Comparison of ENCODE assay signal across 27 mouse cellular contexts in the genomic region with DNA sequence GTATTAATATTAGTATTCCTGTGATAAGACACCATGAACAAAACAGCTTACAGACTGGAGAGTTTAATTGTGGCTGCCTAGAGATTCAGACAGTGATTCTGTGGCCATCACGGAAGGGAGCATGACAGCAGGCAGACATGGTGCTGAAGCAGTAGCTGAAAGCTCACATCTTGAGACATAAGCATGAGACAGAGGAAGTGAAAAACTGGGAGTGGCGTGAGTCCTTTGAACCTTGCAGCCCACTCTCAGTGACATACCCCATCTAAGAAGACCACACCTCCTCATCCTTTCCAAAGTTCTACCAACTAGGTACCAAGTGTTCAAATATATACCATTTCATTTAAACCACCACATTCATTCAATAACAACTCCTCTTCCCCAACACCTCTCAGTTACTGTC.
"Had no signal": no experiment of that assay in that cellular context is flagged by ENCODE, and none has a peak within 500 bp of the region (broad histone marks: within the 10 kb centered on the region; RNA-seq: fewer than 3 reads in every experiment).

No protein-coding gene starts in this region.

- H3K27me3 ChIP-seq: embryonic facial prominence, embryonic 12.5 days; embryonic facial prominence, embryonic 15.5 days; forebrain, embryonic 13.5 days; forebrain, embryonic 15.5 days had no signal

- H3K9me3 ChIP-seq: embryonic facial prominence, embryonic 10.5 days; embryonic facial prominence, embryonic 12.5 days; embryonic facial prominence, embryonic 13.5 days; embryonic facial prominence, embryonic 15.5 days; forebrain, embryonic 10.5 days; forebrain, embryonic 12.5 days; forebrain, embryonic 13.5 days; forebrain, embryonic 15.5 days had no signal

- DNase-seq: cerebellum, adult 9-10 months; cerebellum, adult 9-11 months; cerebellum, postnatal 10 days; cerebellum, postnatal 14 days; cerebellum, postnatal 25 days; cerebellum, postnatal 36 days; embryo, embryonic 11 days; forebrain, postnatal 0 days; gastrocnemius, adult 2 months; gastrocnemius, postnatal 10 days; gastrocnemius, postnatal 14 days; gastrocnemius, postnatal 25 days; gastrocnemius, postnatal 36 days; heart, adult 11 months; heart, adult 18-20 months; heart, adult 2 months had no signal

- H3K9ac ChIP-seq: embryonic facial prominence, embryonic 12.5 days; embryonic facial prominence, embryonic 13.5 days; embryonic facial prominence, embryonic 15.5 days; forebrain, embryonic 12.5 days; forebrain, embryonic 13.5 days; forebrain, embryonic 15.5 days; forebrain, postnatal 0 days had no signal

- H3K27ac ChIP-seq: embryonic facial prominence, embryonic 10.5 days; embryonic facial prominence, embryonic 12.5 days; embryonic facial prominence, embryonic 13.5 days; embryonic facial prominence, embryonic 15.5 days; forebrain, embryonic 10.5 days; forebrain, embryonic 12.5 days; forebrain, embryonic 13.5 days; forebrain, embryonic 15.5 days; gastrocnemius, adult 2 months; heart, adult 2 months had no signal

- ATAC-seq: forebrain, embryonic 13.5 days; forebrain, embryonic 14.5 days; forebrain, embryonic 15.5 days; forebrain, embryonic 16.5 days; forebrain, postnatal 0 days had no signal

- H3K4me3 ChIP-seq: embryonic facial prominence, embryonic 10.5 days; embryonic facial prominence, embryonic 12.5 days; embryonic facial prominence, embryonic 13.5 days; embryonic facial prominence, embryonic 15.5 days; erythroblast, embryonic 14.5 days; forebrain, embryonic 10.5 days; forebrain, embryonic 12.5 days; forebrain, embryonic 13.5 days; forebrain, embryonic 15.5 days; gastrocnemius, adult 2 months; heart, adult 2 months had no signal

- H3K36me3 ChIP-seq: embryonic facial prominence, embryonic 10.5 days; embryonic facial prominence, embryonic 12.5 days; embryonic facial prominence, embryonic 13.5 days; embryonic facial prominence, embryonic 15.5 days; forebrain, embryonic 10.5 days; forebrain, embryonic 12.5 days; forebrain, embryonic 15.5 days had no signal

- H3K4me1 ChIP-seq: forebrain, embryonic 12.5 days; forebrain, embryonic 13.5 days; forebrain, embryonic 15.5 days had no signal

- H3K4me2 ChIP-seq: embryonic facial prominence, embryonic 12.5 days; embryonic facial prominence, embryonic 13.5 days; embryonic facial prominence, embryonic 15.5 days; forebrain, embryonic 12.5 days; forebrain, embryonic 13.5 days; forebrain, embryonic 15.5 days had no signal
